Mouse (Mus musculus): ENCODE data around the gene Arhgap33.

DNA sequence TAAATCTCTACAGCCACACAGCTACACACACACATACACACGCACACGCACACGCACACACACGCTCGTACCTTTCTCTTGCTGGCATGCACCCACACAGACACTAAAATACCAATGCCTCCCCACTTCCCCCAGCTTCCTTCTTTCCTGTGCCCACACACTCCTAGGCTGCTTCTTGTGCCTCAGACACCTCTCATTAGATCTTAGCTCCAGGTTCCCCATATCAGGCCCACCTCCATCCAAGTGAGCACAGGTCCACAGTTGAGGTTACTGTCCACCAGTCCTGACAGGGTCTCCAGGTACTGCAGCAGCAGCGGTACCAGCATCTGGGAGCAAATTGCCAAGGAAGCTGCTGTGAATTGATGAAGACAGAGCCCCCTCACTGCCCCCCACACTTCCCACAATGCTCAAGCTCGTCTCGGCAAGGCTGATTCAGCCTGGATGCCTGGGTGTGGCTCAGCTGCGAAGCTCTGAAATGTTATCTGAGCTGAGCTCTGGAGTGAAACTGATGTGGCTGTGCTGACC lies 3.5 kb downstream of the Arhgap33 start:
- TF ChIP-seq CTCF (conservative IDR thresholded peaks at IDR 0.05; ENCODE audit: insufficient read depth, insufficient read length, low read depth, low read length) (no peak), POLR2A (IDR thresholded peaks at IDR 0.05; ENCODE audit: low read depth, low read length) (no peak)

Measured in kidney, adult 2 months (tissue).